Mouse (Mus musculus): ENCODE data around the gene Cdkn3.

- TF ChIP-seq TCF12 (IDR thresholded peaks at IDR 0.05; ENCODE audit: low read depth, low read length) (no peak), CTCF (conservative IDR thresholded peaks at IDR 0.05 in 1 of 2, IDR thresholded peaks at IDR 0.05 in 1 of 2; ENCODE audit: low read depth in 2 of 2, low read length in 2 of 2) (no peak), CHD2 (IDR thresholded peaks at IDR 0.05; ENCODE audit: low read length) (no peak), ZNF384 (IDR thresholded peaks at IDR 0.05; ENCODE audit: low read depth, low read length) (no peak), ELF1 (IDR thresholded peaks at IDR 0.05; ENCODE audit: low read depth, low read length) (no peak), SIN3A (IDR thresholded peaks at IDR 0.05; ENCODE audit: low read length) (no peak), POLR2A (IDR thresholded peaks at IDR 0.05; ENCODE audit: low read depth, low read length) (no peak), RAD21 (IDR thresholded peaks at IDR 0.05; ENCODE audit: low read depth, low read length) (no peak), EP300 (IDR thresholded peaks at IDR 0.05; ENCODE audit: low read length) (no peak), USF1 (IDR thresholded peaks at IDR 0.05; ENCODE audit: low read depth, low read length) (no peak), ZC3H11A (IDR thresholded peaks at IDR 0.05; ENCODE audit: low read depth, low read length) (no peak), NRF1 (IDR thresholded peaks at IDR 0.05; ENCODE audit: low read depth, low read length) (no peak), CHD1 (IDR thresholded peaks at IDR 0.05; ENCODE audit: low read depth, low read length) (no peak)
These were observed 35.4 kb upstream of the Cdkn3 start for GRCm38 (mm10) chr14:46724941-46725340.
